ENCODE assay signal across 8 mouse cellular contexts in genomic region chr16:4420298-4421054, GRCm38 (mm10). TPM values are rescaled to one million over a fixed set of nuclear protein-coding genes. Genes with fewer than 3 reads are reported as not detected.
DNase-seq lines count a peak whose midpoint lies in the region; ATAC-seq lines count a peak whose summit lies in the region.

Adcy9 (minus strand) TSS chr16:4420498.

- H3K4me2 ChIP-seq in hindbrain, embryonic 14.5 days (replicated peaks) = peak within 1 kb of the TSS; percentile 97

- peak; percentile 87 for ATAC-seq in hindbrain, embryonic 14.5 days (ENCODE audit: low FRiP score)

- H3K27me3 ChIP-seq in hindbrain, embryonic 14.5 days (ENCODE audit: control insufficient read depth, insufficient read depth, low read length) = peaks cover 6% of the 10 kb centered on the region; the same call in 1 of the 2 replicates

- peak; percentile 79 for DNase-seq in T-cell, adult 2 months (ENCODE audit: low spot score)
- DNase-seq in cerebellum, postnatal 25 days = peak; percentile 94 to 97
- DNase-seq in frontal cortex, postnatal 36 days (ENCODE audit: low spot score in 2 of 2) = peak; percentile 90 to 91
- peak; percentile 93 for DNase-seq in hindbrain, embryonic 14.5 days (ENCODE audit: low spot score)
- peak; percentile 88 for DNase-seq in left cerebral cortex, adult 11 months (ENCODE audit: low spot score)
- peak; percentile 89 for DNase-seq in lung, postnatal 36 days
- DNase-seq in retina, postnatal 1 day = peak; percentile 93
- DNase-seq in urinary bladder, adult 18-20 months (ENCODE audit: low spot score in 2 of 2) = peak; percentile 73 to 82

- peak within 1 kb of the TSS; percentile 85 for H3K9ac ChIP-seq in hindbrain, embryonic 14.5 days

- H3K4me1 ChIP-seq in hindbrain, embryonic 14.5 days (replicated peaks; ENCODE audit: control insufficient read depth, insufficient read depth, low read length) = peaks cover 39% of the 10 kb centered on the region

- no peaks in the 10 kb centered on the region for H3K9me3 ChIP-seq in hindbrain, embryonic 14.5 days (ENCODE audit: control insufficient read depth, low read length)

- 2% methylated on average over 39 of the region's 64 CpGs for WGBS in hindbrain, embryonic 14.5 days

- H3K4me3 ChIP-seq in hindbrain, embryonic 14.5 days (replicated peaks; ENCODE audit: low read length) = peak within 1 kb of the TSS; percentile 85

- H3K36me3 ChIP-seq in hindbrain, embryonic 14.5 days (replicated peaks; ENCODE audit: control insufficient read depth, insufficient read depth) = no peaks in the 10 kb centered on the region; the same call in 1 of the 2 replicates

- peak within 1 kb of the TSS; percentile 79 for H3K27ac ChIP-seq in hindbrain, embryonic 14.5 days

RNA-seq across cellular contexts. Expression of gene Adcy9, which starts in this region (rescaled TPM):
- 6.3 and 7.2 TPM in 2 replicates for polyA plus RNA-seq in hindbrain, embryonic 14.5 days (2014; fragmentation: Nextera tagmentation; extraction: Ambion mirVana)

Comparison
In these comparisons a context has a peak if more than half of its experiments do, and no peak if none do; other contexts are left out.
1. Peak in every context shown above with its lines: DNase-seq, ATAC-seq, H3K4me3 ChIP-seq and H3K27ac ChIP-seq.